Mouse (Mus musculus) kidney, postnatal 10 days (tissue): ENCODE measurements at regions not wholly inside any gene's neighbourhood (a gene's known extent, or its start where the extent isn't known, plus 50 kb on each side); places are given as distances from the start of the nearest gene placed in this dataset.
"Not testable (repeated sequence)": the region's sequence is repeated elsewhere in the genome, so short reads cannot be mapped to it uniquely, and the experiment has no call there.

Experiments
- DNase-seq: peaks from one replicate; pipeline ENCODE4 v3.0.0; 2021; ENCODE audit warnings: mixed read lengths

GRCm38 (mm10) chr5:17208554-17209283, 164.3 kb upstream of the Speer4f2 start:
- peak; percentile 36 for DNase-seq

- no peak for DNase-seq
Observed at GRCm38 (mm10) chr5:17210723-17211245, 162.2 kb upstream of the Speer4f2 start.

GRCm38 (mm10) chr5:17223542-17223941, 149.4 kb upstream of the Speer4f2 start:
- DNase-seq: not testable (repeated sequence)

- DNase-seq: no peak
Observed at GRCm38 (mm10) chr5:17247732-17248606, 125.0 kb upstream of the Speer4f2 start.

GRCm38 (mm10) chr5:17260541-17261325, 112.2 kb upstream of the Speer4f2 start:
- no peak for DNase-seq

GRCm38 (mm10) chr5:17262126-17262525, 110.9 kb upstream of the Speer4f2 start:
- DNase-seq: no peak

GRCm38 (mm10) chr5:17271153-17271552, 101.8 kb upstream of the Speer4f2 start:
- DNase-seq: no peak

GRCm38 (mm10) chr5:17271722-17272479, 101.1 kb upstream of the Speer4f2 start:
- DNase-seq: peak; percentile 59

- DNase-seq: no peak
Observed at GRCm38 (mm10) chr5:17275346-17275745, 97.6 kb upstream of the Speer4f2 start.

- no peak for DNase-seq
Observed at GRCm38 (mm10) chr5:17276782-17277578, 96.0 kb upstream of the Speer4f2 start.

- DNase-seq: no peak
Observed at GRCm38 (mm10) chr5:17280203-17280602, 92.8 kb upstream of the Speer4f2 start.

GRCm38 (mm10) chr5:17280951-17281350, 92.0 kb upstream of the Speer4f2 start:
- no peak for DNase-seq

- no peak for DNase-seq
Observed at GRCm38 (mm10) chr5:17289028-17289427, 84.0 kb upstream of the Speer4f2 start.

GRCm38 (mm10) chr5:17292559-17292958, 80.4 kb upstream of the Speer4f2 start:
- DNase-seq: no peak

GRCm38 (mm10) chr5:17296571-17297035, 76.4 kb upstream of the Speer4f2 start:
- peak; percentile 35 for DNase-seq

- DNase-seq: no peak
Observed at GRCm38 (mm10) chr5:17299846-17300245, 73.1 kb upstream of the Speer4f2 start.

- DNase-seq: no peak
Observed at GRCm38 (mm10) chr5:17321501-17321900, 51.5 kb upstream of the Speer4f2 start.
